Comparison of ENCODE assay signal across 8 mouse cellular contexts in the genomic region with DNA sequence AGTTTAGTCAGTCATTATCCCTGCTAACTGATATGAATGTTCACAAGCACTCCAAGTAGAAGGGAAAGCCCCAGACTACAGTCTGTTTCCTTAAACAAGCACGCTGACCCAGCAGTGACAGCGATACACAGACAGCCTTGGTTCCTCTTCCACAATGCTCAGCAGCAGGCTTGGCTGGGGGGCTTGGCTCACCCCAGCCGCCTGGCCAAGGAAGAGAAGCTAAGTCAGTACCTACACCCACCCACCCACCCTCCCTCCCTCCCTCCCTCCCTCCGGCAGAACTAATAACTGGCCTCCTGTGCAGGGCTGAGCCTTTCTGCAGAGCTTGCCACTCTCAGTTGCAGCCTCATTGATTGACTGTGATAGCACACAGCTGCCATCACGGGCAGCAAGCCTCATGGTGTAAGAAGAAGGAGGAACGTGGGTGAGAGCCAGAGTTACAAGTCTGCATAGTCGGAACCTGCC. TPM values are rescaled to one million over a fixed set of nuclear protein-coding genes. Genes with fewer than 3 reads are reported as not detected.
DNase-seq lines count a peak whose midpoint lies in the region; ATAC-seq and TF ChIP-seq lines count a peak whose summit lies in the region.

No protein-coding gene starts in this region.

- H3K27ac ChIP-seq in heart, postnatal 0 days (ENCODE audit: low read depth) = 0 out of 2 replicates have a peak overlapping the region, but pooled peaks have one; percentile 18

- no peak for TF ChIP-seq EP300 in heart, postnatal 0 days (IDR thresholded peaks at IDR 0.05; ENCODE audit: low read depth)

- no peak overlapping the region for H3K4me3 ChIP-seq in heart, postnatal 0 days (ENCODE audit: low read depth, low read length)

- peak; percentile 95 for ATAC-seq in common myeloid progenitor, adult 5-6 weeks (replicated peaks; ENCODE audit: low read depth, poor library complexity, severe bottlenecking)
- ATAC-seq in heart, postnatal 0 days (ENCODE audit: insufficient read depth, low read depth) = 0 out of 2 replicates have a peak, but pooled peaks have one; percentile 19
- peak; percentile 83 for ATAC-seq in megakaryocyte, adult 5-6 weeks (ENCODE audit: poor library complexity, severe bottlenecking)

- H3K36me3 ChIP-seq in heart, postnatal 0 days (replicated peaks; ENCODE audit: control insufficient read depth, insufficient read depth, low read length) = 0 out of 2 replicates have a peak, but pooled peaks cover 18% of the 10 kb centered on the region

- peaks cover 17% of the 10 kb centered on the region for H3K4me1 ChIP-seq in heart, postnatal 0 days (ENCODE audit: control insufficient read depth, insufficient read depth)

- DNase-seq in layer of hippocampus, adult 11-12 months (ENCODE audit: low spot score) = peak; percentile 62
- DNase-seq in layer of hippocampus, postnatal 25 days (ENCODE audit: extremely low spot score in 1 of 2, low spot score in 1 of 2) = no peak
- no peak for DNase-seq in heart, postnatal 0 days (ENCODE audit: low spot score)
- no peak for DNase-seq in adipocyte (ENCODE audit: low spot score)
- no peak for DNase-seq in urinary bladder, postnatal 14 days (ENCODE audit: low spot score)
- DNase-seq in spleen, adult 12 weeks (ENCODE audit: low spot score) = no peak

- 0 out of 2 replicates have a peak overlapping the region, but pooled peaks have one; percentile 3 for H3K4me2 ChIP-seq in heart, postnatal 0 days (ENCODE audit: low read depth, low read length)

- no peak for TF ChIP-seq CTCF in heart, postnatal 0 days (IDR thresholded peaks at IDR 0.05; ENCODE audit: low read depth)

- WGBS in heart, postnatal 0 days = 10% methylated on average over 7 of the region's 7 CpGs

- no peaks in the 10 kb centered on the region for H3K27me3 ChIP-seq in heart, postnatal 0 days (ENCODE audit: control insufficient read depth, insufficient read depth, low read length)

- no peak overlapping the region for H3K9ac ChIP-seq in heart, postnatal 0 days (replicated peaks; ENCODE audit: low read depth, low read length)

- no peaks in the 10 kb centered on the region for H3K9me3 ChIP-seq in heart, postnatal 0 days (replicated peaks; ENCODE audit: control insufficient read depth, low read length)

RNA-seq across cellular contexts. Expression of gene Nuak1, which starts 38.5 kb away (rescaled TPM):
- total RNA-seq in layer of hippocampus, postnatal 25 days (2021) = 10 to 100 TPM; 50.0 to 53.4 TPM
- 0.14 and 1.0 TPM in 2 replicates for total RNA-seq in common myeloid progenitor, adult 5-6 weeks (2017)
- 33.6 and 36.8 TPM in 2 replicates for total RNA-seq in heart, postnatal 0 days (2014; rRNA removed; ENCODE audit: low replicate concordance)
- 1.4 and 1.7 TPM in 2 replicates for polyA plus RNA-seq in heart, postnatal 0 days (2015; fragmentation: Nextera tagmentation; extraction: Ambion mirVana)
- total RNA-seq in megakaryocyte, adult 5-6 weeks (2015) = 0.05 and 0.29 TPM in 2 replicates
- total RNA-seq in megakaryocyte, adult 5-6 weeks (2017) = 0.11 and 0.37 TPM in 2 replicates

Comparison
In these comparisons a context has a peak if more than half of its experiments do, and no peak if none do; other contexts are left out.
1. ATAC-seq: peak in every context shown above with its lines; median percentile 95 in common myeloid progenitor, adult 5-6 weeks; 83 in megakaryocyte, adult 5-6 weeks; 19 in heart, postnatal 0 days.
2. RNA of gene Nuak1, which starts 38.5 kb away (total RNA-seq): 50.0 to 53.4 TPM in layer of hippocampus, postnatal 25 days and 33.6 to 36.8 TPM in heart, postnatal 0 days; 0.05 to 0.37 TPM in megakaryocyte, adult 5-6 weeks and 0.14 to 1.0 TPM in common myeloid progenitor, adult 5-6 weeks; every median in the first group is over 10 times any median in the second.